Mouse (Mus musculus) G1E (cell line): ENCODE data around the gene Olfr545.

Experiments
- CTCF ChIP-seq: IDR thresholded peaks from 2 replicates; pipeline ENCODE4 v1.5.1; 2012; ENCODE audit warnings: low read depth, low read length, inconsistent platforms, mixed read lengths
- GATA1 ChIP-seq: IDR thresholded peaks from 2 replicates; pipeline ENCODE4 v1.6.1; 2012; ENCODE audit warnings: borderline replicate concordance, low read length, inconsistent platforms, mixed read lengths
- POLR2AphosphoS5 ChIP-seq: IDR thresholded peaks from 2 replicates; pipeline ENCODE4 v1.6.1; 2012; ENCODE audit warnings: low read depth, low read length, inconsistent platforms; ENCODE audit not compliant: insufficient replicate concordance
- TAL1 ChIP-seq: conservative IDR thresholded peaks from 2 replicates; pipeline ENCODE4 v1.6.1; 2012; ENCODE audit warnings: low read depth, low read length, inconsistent platforms, mixed read lengths

DNA sequence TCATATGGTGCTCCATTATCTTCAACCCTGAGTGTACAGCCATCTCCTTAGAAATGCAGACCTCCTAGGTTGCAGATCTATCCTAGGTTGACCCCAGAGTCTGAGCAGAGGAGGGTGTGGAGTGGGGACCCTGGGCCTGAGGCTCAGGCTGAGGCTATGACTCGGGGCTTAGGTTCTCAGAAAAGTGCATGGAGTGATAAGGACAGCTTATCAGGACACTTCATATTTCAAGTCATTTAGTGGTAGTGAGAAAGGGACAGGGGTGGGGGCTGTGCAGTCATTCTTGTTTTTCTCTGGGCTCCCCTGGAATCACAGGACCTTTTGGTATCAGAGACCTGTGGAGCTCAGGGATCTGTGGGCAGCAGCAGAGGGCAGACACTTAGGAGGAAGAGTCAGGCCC, 13.3 kb downstream of the Olfr545 start:
- no peak for TF ChIP-seq CTCF
- TF ChIP-seq GATA1, result no peak
- TF ChIP-seq TAL1, result no peak; the same call in 1 of the 2 replicates
- no peak for TF ChIP-seq POLR2AphosphoS5
